Mouse (Mus musculus) adrenal gland, adult (tissue): Measurements from ENCODE around the gene Cmas.

Experiments
- DNase-seq, 2 experiments: peaks; one replicate each; pipeline ENCODE4 v3.0.0; 2022 to 2023; ENCODE audit warnings: low spot score in 1 of 2; ENCODE audit not compliant: inconsistent age in 2 of 2

Gene Cmas

GRCm38 (mm10) chr6:142751365-142751764 lies 5.1 kb upstream of the Cmas start:
- no peak for DNase-seq

- no peak for DNase-seq
Observed at GRCm38 (mm10) chr6:142752331-142753246, 3.9 kb upstream of the Cmas start.

GRCm38 (mm10) chr6:142757334-142757965 lies 964 bp downstream of the Cmas start:
- peak in 1 of 2 experiments; percentile 31 for DNase-seq

GRCm38 (mm10) chr6:142757976-142758375 lies 1.5 kb downstream of the Cmas start:
- DNase-seq = no peak

- DNase-seq = no peak
Observed at GRCm38 (mm10) chr6:142758562-142758961, 2.1 kb downstream of the Cmas start.

- DNase-seq = no peak
Observed at GRCm38 (mm10) chr6:142759633-142760032, 3.1 kb downstream of the Cmas start.

- DNase-seq = no peak
Observed at GRCm38 (mm10) chr6:142764933-142765332, 8.4 kb downstream of the Cmas start.

- DNase-seq = no peak
Observed at GRCm38 (mm10) chr6:142767305-142767704, 10.8 kb downstream of the Cmas start.

GRCm38 (mm10) chr6:142769896-142770295 lies 13.4 kb downstream of the Cmas start:
- DNase-seq = no peak

GRCm38 (mm10) chr6:142771643-142772042 lies 15.2 kb downstream of the Cmas start:
- no peak for DNase-seq

- DNase-seq = no peak
Observed at GRCm38 (mm10) chr6:142773566-142773965, 17.1 kb downstream of the Cmas start.

GRCm38 (mm10) chr6:142776935-142777334 lies 20.4 kb downstream of the Cmas start:
- DNase-seq = no peak

- peak in 1 of 2 experiments; percentile 59 for DNase-seq
Observed at GRCm38 (mm10) chr6:142779045-142779811, 22.7 kb downstream of the Cmas start.

- no peak for DNase-seq
Observed at GRCm38 (mm10) chr6:142779812-142780573, 23.5 kb downstream of the Cmas start.

GRCm38 (mm10) chr6:142780574-142781033 lies 24.1 kb downstream of the Cmas start:
- no peak for DNase-seq

GRCm38 (mm10) chr6:142781286-142781685 lies 24.8 kb downstream of the Cmas start:
- no peak for DNase-seq

- peak; percentile 27 to 82 for DNase-seq
Observed at GRCm38 (mm10) chr6:142785343-142785742, 28.9 kb downstream of the Cmas start.

- no peak for DNase-seq
Observed at GRCm38 (mm10) chr6:142786106-142786505, 29.6 kb downstream of the Cmas start.

GRCm38 (mm10) chr6:142788042-142788987 lies 31.8 kb downstream of the Cmas start:
- DNase-seq = peak in 1 of 2 experiments; percentile 29
